Mouse (Mus musculus): ENCODE results near the gene Cdk2ap1.
"Not testable (repeated sequence)": the region's sequence is repeated elsewhere in the genome, so short reads cannot be mapped to it uniquely, and the experiment has no call there.

DNA sequence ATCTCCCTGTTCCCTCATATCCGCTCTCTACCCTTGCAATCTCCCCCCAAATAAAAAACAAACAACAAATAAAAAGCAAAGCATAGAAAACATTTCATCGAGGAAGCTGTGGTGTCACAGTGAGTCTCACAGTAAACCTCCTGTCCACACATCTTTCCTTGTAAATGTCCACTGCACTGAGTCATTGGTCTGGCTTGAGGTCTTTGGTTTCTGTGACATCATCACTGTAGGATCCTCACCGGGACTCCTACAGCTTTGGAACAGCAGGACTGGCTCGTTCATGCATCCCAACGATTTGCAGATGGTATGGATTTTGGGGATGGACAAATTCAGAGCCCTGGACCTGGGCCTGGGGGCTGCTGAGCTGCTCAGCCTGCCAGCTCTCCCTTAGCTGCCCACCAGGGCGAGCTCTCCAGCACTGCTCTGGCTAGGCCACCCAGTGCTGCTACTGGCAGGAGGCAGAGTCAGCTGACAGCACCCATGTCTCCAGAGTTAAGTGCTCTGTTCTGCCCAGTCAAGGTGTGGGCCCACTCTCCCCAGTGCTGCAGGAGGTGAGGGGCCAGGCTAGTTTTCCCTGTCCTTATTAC is 21.0 kb downstream of the Cdk2ap1 start:
- not testable (repeated sequence) for TF ChIP-seq CTCF (IDR thresholded peaks at IDR 0.05; ENCODE audit: control insufficient read depth, insufficient read depth, insufficient replicate concordance, low read depth, low read length); POLR2A (IDR thresholded peaks at IDR 0.05; ENCODE audit: control insufficient read depth, low read depth, low read length)
